Mouse (Mus musculus): ENCODE results near the gene Hist2h2ab.
"Not testable (repeated sequence)": the region's sequence is repeated elsewhere in the genome, so short reads cannot be mapped to it uniquely, and the experiment has no call there.

Gene Hist2h2ab

DNA sequence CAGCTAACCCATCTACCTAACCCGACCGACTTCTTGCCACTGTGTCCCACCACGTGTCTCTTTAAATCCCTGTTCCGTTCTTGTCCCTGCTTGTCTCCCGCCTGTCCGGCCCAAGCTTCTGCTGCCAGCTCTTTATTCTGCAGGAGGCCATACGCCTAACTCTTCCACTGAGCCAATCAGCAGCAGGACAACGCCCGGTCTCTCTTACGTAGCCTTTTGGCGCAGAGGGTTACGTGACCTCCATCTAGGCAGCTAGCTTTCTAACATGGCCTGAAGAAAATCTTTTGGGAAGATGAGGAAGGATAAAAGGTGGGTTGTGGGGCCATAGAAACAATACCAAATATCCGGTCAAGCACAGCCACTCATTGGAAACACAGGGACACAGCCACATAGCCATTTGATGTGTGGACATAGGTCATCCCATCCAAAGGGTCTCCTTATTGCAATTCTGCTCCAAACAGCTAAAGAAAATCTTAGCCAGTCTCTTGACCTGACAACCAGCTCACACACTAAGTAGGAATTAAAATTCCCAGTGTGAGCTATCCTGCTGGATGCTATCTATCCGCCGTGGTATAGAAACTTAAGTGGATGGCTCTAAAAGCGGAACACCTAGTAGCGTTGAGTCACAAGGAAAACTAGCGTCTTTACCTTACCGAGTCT lies 42.7 kb downstream of the Hist2h2ab start:
- DNase-seq (ENCODE audit: low spot score) = peak; percentile 68

DNA sequence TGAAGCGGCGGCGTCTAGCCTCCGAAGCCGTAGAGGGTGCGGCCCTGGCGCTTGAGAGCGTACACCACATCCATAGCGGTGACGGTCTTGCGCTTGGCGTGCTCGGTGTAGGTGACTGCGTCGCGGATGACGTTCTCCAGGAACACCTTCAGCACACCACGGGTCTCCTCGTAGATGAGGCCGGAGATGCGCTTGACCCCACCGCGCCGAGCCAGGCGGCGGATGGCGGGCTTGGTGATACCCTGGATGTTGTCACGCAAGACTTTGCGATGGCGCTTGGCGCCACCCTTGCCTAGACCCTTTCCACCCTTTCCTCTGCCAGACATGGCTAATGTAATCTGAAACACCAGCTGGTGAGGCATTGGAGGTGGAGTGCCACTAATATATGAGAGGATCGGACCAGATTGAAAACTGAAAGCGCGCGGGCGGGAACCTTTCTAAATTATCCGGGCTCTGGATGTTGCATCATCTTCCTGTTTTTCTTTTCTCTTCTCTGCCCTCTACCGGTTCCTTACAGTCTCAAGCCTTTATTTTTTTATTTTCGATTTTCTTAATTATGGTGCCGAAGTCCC lies 43.4 kb downstream of the Hist2h2ab start, which contains the start of gene Hist2h4:
Gene Hist2h4, minus strand, starts transcription at position 333 of the 572 bp plus-strand sequence.
- DNase-seq (ENCODE audit: low spot score) = peak; percentile 90

DNA sequence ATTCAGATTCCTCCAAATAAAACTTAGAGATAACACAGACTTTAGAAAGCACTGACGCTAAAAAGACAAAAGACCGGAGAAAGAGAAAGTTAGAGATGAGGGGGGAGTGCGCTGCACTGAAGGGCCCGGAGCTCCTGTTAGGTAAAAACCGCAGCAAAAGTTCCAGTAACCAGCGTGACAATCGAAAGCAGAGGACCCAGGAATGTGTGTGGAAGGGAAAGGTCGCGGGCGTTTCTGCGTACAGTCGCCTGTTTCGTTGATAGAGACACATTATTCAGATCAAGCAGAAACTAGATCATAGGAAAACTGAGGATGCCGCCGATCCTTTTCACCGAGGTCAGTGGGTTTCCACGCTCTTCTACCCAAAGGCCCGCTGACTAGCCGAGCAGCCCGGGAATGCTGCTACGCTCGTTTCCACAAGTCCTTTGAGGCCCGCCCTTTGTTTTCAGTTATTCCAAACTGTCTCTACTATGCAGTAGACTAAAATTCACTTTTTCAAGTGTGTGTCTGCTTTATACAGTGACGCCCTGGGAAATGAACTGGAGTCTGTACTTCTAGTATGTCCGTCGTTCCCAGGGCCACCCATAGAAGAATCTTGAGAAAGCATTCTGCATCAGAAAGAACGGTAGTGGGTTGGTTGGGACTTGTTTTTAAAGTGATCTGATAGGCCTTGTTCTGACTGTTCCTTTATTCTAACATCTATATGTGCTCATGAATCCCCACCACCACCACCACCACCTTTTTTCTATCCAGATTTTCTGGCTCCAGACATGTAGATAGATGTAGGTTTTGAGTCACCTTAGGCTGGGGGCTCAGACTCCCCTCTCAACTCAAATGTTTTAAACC lies 44.1 kb downstream of the Hist2h2ab start:
- DNase-seq (ENCODE audit: low spot score) = peak; percentile 58

DNA sequence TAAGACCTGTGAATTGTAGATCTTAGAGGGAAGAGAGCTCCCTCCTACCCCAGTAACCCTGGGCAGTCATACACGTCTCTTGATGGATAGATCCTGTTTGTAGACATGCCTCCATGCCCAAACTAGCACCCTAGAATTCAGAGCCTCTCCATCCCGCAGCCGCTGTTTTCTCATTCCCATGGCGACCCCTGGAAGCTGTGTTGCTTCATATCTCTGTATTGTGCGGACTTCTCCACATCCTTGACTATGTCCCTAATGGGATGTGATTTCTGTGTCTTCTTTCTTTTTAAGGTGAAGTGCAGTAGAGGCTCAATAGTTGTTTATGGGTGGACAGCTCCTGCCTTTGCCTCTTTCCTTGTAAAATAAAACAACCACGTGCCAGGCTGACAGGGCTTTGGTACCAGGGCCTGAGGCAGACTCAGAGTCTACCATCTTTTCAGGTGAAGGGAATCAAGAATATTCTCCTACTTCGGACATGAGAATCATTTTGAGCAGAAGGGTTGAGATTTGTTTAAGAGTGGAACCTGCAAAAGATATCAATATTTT lies 44.8 kb downstream of the Hist2h2ab start:
- DNase-seq (ENCODE audit: low spot score) = no peak

DNA sequence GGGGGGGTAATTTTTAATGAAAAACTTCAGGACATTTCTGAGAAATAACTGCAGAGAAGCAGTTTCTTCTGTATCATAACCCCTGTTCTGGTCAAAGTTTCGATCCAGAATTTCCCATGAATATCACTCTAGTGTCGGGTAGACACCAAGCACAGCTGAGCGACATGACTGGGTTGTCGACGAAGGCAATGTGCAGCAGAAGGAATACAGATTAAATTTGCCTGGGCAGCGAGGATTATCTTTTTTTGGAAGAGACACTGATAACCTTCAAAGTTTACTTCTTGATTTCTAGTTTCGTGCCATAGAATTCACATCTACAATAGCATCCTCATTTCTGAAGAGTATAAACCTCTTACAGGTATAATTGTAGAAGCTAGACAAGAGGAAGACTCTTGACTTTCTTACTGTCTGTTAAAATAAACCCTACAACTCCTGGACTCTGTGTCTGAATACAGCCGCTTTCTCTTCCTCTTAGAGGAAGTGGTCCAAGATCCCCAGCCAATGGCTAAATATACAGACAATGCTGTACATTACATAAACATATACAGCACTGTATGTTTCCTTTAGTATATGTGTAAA lies 46.6 kb downstream of the Hist2h2ab start:
- DNase-seq (ENCODE audit: low spot score) = no peak

DNA sequence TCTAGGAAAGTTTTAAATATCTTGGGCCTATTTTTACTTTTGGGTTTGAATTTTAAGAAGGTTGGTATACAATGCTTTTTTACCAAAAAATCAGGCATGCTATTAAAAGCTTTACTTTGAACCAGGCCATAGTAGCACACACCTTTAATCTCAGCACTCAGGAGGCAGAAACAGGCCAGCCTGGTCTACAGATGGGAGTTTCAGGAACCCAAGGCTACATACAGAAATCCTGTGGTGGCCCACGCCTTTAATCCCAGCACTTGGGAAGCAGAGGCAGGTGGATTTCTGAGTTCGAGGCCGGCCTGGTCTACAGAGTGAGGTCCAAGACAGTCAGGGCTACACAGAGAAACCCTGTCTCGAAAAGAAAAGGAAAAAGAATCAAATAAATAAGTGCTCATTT lies 47.9 kb downstream of the Hist2h2ab start:
- no peak for DNase-seq (ENCODE audit: low spot score)

DNA sequence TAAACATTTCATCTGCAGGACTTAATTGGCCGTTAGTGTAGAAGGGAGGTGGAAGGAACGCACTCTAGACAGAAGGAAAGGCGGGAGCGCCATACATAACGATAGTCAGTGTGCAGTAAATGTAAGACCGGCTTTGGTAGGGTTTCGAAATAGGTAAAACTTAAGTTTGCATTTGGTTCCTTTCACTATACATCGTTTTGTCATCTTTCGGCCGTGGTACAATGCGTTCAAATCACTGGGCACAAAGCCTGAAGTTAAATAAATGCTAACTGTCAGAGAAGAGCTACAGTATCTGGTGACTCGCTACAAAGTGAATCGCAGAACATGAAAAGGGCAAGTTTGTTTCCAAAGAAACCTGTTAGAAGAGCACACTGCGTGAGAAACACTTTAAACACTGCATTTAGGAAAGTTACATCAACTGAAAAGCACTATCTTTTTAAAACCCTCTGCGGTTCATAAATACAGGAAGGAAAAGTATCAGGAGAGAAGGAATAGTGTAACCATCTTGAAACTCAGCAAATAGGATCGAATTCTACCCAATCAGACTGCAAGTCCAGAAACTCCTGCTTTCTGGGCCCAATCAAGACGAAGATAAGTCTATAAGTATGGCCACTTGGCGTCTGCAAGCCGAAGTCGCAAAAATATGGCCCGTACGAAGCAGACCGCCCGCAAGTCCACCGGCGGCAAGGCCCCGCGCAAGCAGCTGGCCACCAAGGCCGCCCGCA lies 48.5 kb downstream of the Hist2h2ab start, which contains the start of gene Hist2h3b:
Gene Hist2h3b, plus strand, starts transcription at position 604 of the 725 bp plus-strand sequence.
- peak; percentile 79 for DNase-seq (ENCODE audit: low spot score)

DNA sequence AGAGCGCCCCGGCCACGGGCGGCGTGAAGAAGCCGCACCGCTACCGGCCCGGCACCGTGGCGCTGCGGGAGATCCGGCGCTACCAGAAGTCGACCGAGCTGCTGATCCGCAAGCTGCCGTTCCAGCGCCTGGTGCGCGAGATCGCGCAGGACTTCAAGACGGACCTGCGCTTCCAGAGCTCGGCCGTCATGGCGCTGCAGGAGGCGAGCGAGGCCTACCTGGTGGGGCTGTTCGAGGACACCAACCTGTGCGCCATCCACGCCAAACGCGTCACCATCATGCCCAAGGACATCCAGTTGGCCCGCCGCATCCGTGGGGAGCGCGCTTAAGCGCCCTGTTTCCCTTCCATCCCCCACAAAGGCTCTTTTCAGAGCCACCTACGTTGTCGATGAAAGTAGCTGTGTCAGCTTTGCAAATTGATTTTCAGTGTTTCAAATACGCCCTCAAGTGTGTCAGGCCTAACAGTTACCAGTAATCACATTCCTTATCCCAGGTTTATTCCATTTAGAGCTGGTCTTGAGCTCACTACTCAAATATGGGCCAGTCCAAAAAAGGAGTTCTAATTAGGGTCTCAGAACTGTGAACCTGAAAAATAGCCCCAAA lies 49.2 kb downstream of the Hist2h2ab start:
- not testable (repeated sequence) for DNase-seq (ENCODE audit: low spot score)
